ENCODE assay signal across 10 mouse cellular contexts in the genomic region with DNA sequence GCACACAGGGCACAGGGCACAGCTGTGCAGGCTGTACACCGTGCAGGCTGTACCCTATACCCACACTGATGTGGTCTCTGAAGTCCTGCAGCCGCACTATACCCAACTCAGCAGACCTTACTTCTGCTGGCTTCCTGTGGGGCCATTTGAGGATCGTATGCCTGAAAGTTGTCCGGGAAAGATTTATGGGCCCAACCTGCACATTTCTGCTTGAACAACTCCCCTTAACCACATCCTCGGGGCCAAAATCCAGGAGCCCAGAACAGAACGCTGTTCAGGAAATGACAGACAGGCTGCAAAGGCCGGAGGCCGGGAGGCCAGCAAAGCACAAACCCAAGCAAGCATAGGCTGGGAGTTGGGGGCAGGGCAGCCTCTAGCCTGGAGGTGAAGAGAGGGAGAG. TPM values are rescaled to one million over a fixed set of nuclear protein-coding genes. Genes with fewer than 3 reads are reported as not detected.
A peak's percentile ranks its signal among the peaks of the same experiment; 100 is the strongest.
DNase-seq lines count a peak whose midpoint lies in the region; ATAC-seq lines count a peak whose summit lies in the region.
"Had no signal": no experiment of that assay in that cellular context is flagged by ENCODE, and none has a peak within 500 bp of the region (broad histone marks: within the 10 kb centered on the region; RNA-seq: fewer than 3 reads in every experiment).

No protein-coding gene starts in this region.

- H3K4me2 ChIP-seq in intestine, embryonic 15.5 days (replicated peaks), result no peak overlapping the region
- H3K4me2 ChIP-seq: limb, embryonic 15.5 days had no signal

- H3K4me1 ChIP-seq in intestine, embryonic 15.5 days (replicated peaks), result peaks cover 7% of the 10 kb centered on the region; the same call in 1 of the 2 replicates

- H3K27ac ChIP-seq in intestine, embryonic 15.5 days, result no peak overlapping the region
- H3K27ac ChIP-seq: limb, embryonic 15.5 days; macrophage had no signal

- 30% methylated on average over 8 of the region's 8 CpGs for WGBS in intestine, embryonic 15.5 days

- H3K9ac ChIP-seq in intestine, embryonic 15.5 days, result no peak overlapping the region
- H3K9ac ChIP-seq: limb, embryonic 15.5 days had no signal

- H3K4me3 ChIP-seq in intestine, embryonic 15.5 days (replicated peaks), result no peak overlapping the region
- H3K4me3 ChIP-seq: limb, embryonic 15.5 days had no signal

- H3K27me3 ChIP-seq in intestine, embryonic 15.5 days (replicated peaks), result peaks cover 5% of the 10 kb centered on the region; the same call in 1 of the 2 replicates

- DNase-seq in thymus, postnatal 4 days, result peak; percentile 27
- no peak for DNase-seq in thymus, postnatal 0 days (ENCODE audit: low spot score)
- no peak for DNase-seq in urinary bladder, adult 2 months (ENCODE audit: low spot score)
- DNase-seq in spleen, postnatal 4 days (ENCODE audit: low spot score in 2 of 2), result no peak
- DNase-seq: cerebellum, adult 18-20 months had no signal

- ATAC-seq in hematopoietic stem cell, adult 5-6 weeks (replicated peaks in 1 of 2; ENCODE audit: insufficient read depth in 1 of 2, low FRiP score in 2 of 2, low TSS enrichment in 1 of 2, low read depth in 1 of 2, poor library complexity in 2 of 2, severe bottlenecking in 2 of 2), result peak; percentile 80 to 88
- ATAC-seq in megakaryocyte progenitor cell, adult 5-6 weeks (replicated peaks; ENCODE audit: poor library complexity), result peak; percentile 34
- no peak for ATAC-seq in intestine, embryonic 15.5 days

- no peaks in the 10 kb centered on the region for H3K9me3 ChIP-seq in intestine, embryonic 15.5 days
- H3K9me3 ChIP-seq: limb, embryonic 15.5 days had no signal

- no peaks in the 10 kb centered on the region for H3K36me3 ChIP-seq in intestine, embryonic 15.5 days
- H3K36me3 ChIP-seq: limb, embryonic 15.5 days had no signal

RNA-seq across cellular contexts. Expression of a gene that starts 41.0 kb away (rescaled TPM):
- polyA plus RNA-seq in thymus, postnatal 0 days (2015; fragmentation: Nextera tagmentation; extraction: Ambion mirVana), result 2,029 and 2,097 TPM in 2 replicates
- 4,785 and 5,477 TPM in 2 replicates for total RNA-seq in hematopoietic stem cell, adult 5-6 weeks (2017)
- 3,301 and 3,503 TPM in 2 replicates for total RNA-seq in megakaryocyte progenitor cell, adult 5-6 weeks (2015)
- total RNA-seq in megakaryocyte progenitor cell, adult 5-6 weeks (2017), result 5,104 and 5,789 TPM in 2 replicates
- 6,512 and 6,766 TPM in 2 replicates for polyA plus RNA-seq in urinary bladder, adult 2 months (2012; rRNA removed)
- polyA plus RNA-seq in intestine, embryonic 15.5 days (2015; fragmentation: Nextera tagmentation; extraction: Ambion mirVana), result 1,374 and 1,471 TPM in 2 replicates
